Mouse (Mus musculus): ENCODE measurements at regions not wholly inside any gene's neighbourhood (a gene's known extent, or its start where the extent isn't known, plus 50 kb on each side); places are given as distances from the start of the nearest gene placed in this dataset.

DNA sequence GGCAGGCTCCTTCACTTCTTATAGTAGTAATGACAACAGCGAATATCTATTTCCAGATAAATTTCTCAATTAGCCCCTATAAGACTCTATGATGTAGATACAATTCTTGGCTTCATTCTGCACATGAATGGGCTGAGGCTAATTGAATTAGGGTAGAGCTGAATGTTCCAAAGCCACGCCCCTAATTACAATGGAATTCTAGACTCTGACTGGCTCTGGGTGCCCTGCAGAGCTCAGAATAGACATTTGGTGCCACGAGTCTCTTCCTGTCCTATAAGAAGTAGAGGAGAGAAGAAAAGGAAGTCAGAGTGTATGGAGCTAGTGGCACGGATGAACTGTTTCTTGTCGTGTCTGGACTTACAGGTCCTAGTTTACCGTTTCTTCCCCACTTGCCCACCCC, 449.8 kb downstream of the 1810013L24Rik start:
- WGBS, result 74% methylated on average over 6 of the region's 6 CpGs
- no peaks in the 10 kb centered on the region for H3K4me1 ChIP-seq (ENCODE audit: control insufficient read depth, insufficient read depth, low read length)
- no peak overlapping the region for H3K27ac ChIP-seq (ENCODE audit: insufficient read depth, low read depth, low read length)
- TF ChIP-seq CTCF (conservative IDR thresholded peaks at IDR 0.05; ENCODE audit: insufficient read depth, insufficient read length, low read depth, low read length), result no peak
- no peak for TF ChIP-seq POLR2A (IDR thresholded peaks at IDR 0.05; ENCODE audit: low read depth, low read length)
- no peaks in the 10 kb centered on the region for H3K27me3 ChIP-seq (replicated peaks; ENCODE audit: control insufficient read depth, insufficient read depth, low read length)
- H3K36me3 ChIP-seq (ENCODE audit: control insufficient read depth, insufficient read depth, low read length), result no peaks in the 10 kb centered on the region
- no peak overlapping the region for H3K4me3 ChIP-seq (ENCODE audit: insufficient read depth, low read depth, low read length)
- DNase-seq, result no peak

DNA sequence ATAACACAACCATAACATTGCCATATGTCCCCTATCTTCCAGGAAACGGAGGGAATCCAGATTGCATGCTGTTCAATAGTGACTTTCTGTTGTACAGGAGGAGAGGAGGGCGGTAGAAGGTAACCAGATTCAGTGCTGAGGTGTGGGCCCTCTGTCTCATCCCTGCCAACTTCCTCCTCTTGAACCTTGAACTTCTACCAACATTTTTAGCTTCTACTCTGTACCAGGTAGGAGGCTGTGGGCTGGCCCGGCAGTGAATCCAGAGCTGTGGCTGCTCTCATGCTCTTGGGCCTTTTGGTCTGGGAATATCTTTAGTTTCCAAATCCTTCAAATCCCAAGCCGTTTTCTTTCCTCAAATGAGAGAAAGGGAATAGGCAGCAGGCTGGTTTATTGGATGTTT, 450.5 kb downstream of the 1810013L24Rik start:
- H3K4me3 ChIP-seq (ENCODE audit: insufficient read depth, low read depth, low read length), result no peak overlapping the region
- WGBS, result 74% methylated on average over 4 of the region's 4 CpGs
- DNase-seq, result no peak
- no peaks in the 10 kb centered on the region for H3K36me3 ChIP-seq (ENCODE audit: control insufficient read depth, insufficient read depth, low read length)
- H3K27ac ChIP-seq (ENCODE audit: insufficient read depth, low read depth, low read length), result no peak overlapping the region
- H3K4me1 ChIP-seq (ENCODE audit: control insufficient read depth, insufficient read depth, low read length), result no peaks in the 10 kb centered on the region
- no peak for TF ChIP-seq CTCF (conservative IDR thresholded peaks at IDR 0.05; ENCODE audit: insufficient read depth, insufficient read length, low read depth, low read length)
- no peak for TF ChIP-seq POLR2A (IDR thresholded peaks at IDR 0.05; ENCODE audit: low read depth, low read length)
- H3K27me3 ChIP-seq (replicated peaks; ENCODE audit: control insufficient read depth, insufficient read depth, low read length), result no peaks in the 10 kb centered on the region

DNA sequence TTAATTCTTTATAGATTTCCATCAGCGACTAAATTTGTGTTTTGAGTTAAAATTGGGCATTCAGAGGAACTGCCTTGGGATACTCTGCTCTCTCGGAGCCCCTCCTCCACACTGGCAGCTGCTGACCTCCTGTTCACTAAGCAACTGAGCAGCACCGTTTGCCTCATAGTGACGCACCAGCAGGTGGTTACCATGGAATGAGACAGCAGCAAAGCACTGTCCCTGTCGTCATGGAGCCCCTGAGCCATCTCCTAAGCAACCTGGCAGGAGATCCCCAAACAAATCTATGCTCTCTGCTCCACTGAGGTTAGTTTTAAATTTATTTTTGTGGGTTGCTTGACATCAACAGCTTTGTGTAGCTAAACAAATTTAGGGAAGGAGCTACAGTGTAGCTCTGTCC, 451.0 kb downstream of the 1810013L24Rik start:
- no peak for DNase-seq
- Histone ChIP-seq H3K4me1 (ENCODE audit: control insufficient read depth, insufficient read depth, low read length) (no peaks in the 10 kb centered on the region), H3K36me3 (ENCODE audit: control insufficient read depth, insufficient read depth, low read length) (no peaks in the 10 kb centered on the region), H3K4me3 (ENCODE audit: insufficient read depth, low read depth, low read length) (no peak overlapping the region), H3K27me3 (replicated peaks; ENCODE audit: control insufficient read depth, insufficient read depth, low read length) (no peaks in the 10 kb centered on the region), H3K27ac (ENCODE audit: insufficient read depth, low read depth, low read length) (no peak overlapping the region)
- WGBS, result 13% methylated on average over 5 of the region's 5 CpGs
- TF ChIP-seq POLR2A (IDR thresholded peaks at IDR 0.05; ENCODE audit: low read depth, low read length) (no peak), CTCF (conservative IDR thresholded peaks at IDR 0.05; ENCODE audit: insufficient read depth, insufficient read length, low read depth, low read length) (no peak)

DNA sequence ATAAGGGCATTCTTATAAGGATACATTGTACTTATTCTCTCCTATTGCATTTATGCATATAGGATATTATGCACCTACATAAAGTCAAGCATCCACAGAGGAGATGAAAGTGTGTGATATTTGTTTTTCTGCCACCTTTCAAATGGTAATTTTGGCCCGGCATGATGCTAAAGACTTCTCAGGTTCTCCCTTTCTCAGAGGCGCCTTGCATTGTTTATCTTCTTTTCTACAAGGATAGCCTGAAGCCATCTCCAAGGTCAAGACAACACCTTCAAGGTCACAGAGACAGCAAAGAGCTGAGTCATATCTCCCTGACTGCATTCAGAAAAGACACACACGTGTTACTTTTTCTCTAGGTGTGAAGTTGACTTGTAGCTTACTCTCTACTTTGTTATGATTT, 454.5 kb downstream of the 1810013L24Rik start:
- no peak overlapping the region for H3K4me3 ChIP-seq (ENCODE audit: insufficient read depth, low read depth, low read length)
- no peak for TF ChIP-seq POLR2A (IDR thresholded peaks at IDR 0.05; ENCODE audit: low read depth, low read length)
- TF ChIP-seq CTCF (conservative IDR thresholded peaks at IDR 0.05; ENCODE audit: insufficient read depth, insufficient read length, low read depth, low read length), result no peak
- no peak overlapping the region for H3K27ac ChIP-seq (ENCODE audit: insufficient read depth, low read depth, low read length)
- DNase-seq, result no peak
- no peaks in the 10 kb centered on the region for H3K27me3 ChIP-seq (replicated peaks; ENCODE audit: control insufficient read depth, insufficient read depth, low read length)
- no peaks in the 10 kb centered on the region for H3K4me1 ChIP-seq (ENCODE audit: control insufficient read depth, insufficient read depth, low read length)
- no peaks in the 10 kb centered on the region for H3K36me3 ChIP-seq (ENCODE audit: control insufficient read depth, insufficient read depth, low read length)
- 51% methylated on average over 3 of the region's 3 CpGs for WGBS

DNA sequence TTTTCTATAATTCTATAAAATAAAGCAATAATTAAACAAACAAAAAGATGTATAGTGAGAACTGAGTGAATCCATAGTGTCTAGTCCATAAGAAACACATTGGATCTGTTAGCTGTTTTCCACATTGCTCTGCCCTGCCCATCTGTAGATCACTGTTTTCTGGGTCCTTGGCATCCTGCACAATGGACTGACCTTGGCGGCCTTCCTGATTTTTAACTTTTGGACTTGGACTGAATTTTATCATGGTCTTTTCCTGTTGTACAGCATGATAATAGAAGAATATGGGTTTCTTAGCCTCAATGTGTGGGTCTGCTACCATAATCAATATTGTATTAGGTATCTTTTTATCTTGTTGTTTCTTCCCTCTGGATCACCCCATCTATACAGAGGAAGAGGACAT, 456.0 kb downstream of the 1810013L24Rik start:
- no peak for TF ChIP-seq POLR2A (IDR thresholded peaks at IDR 0.05; ENCODE audit: low read depth, low read length)
- TF ChIP-seq CTCF (conservative IDR thresholded peaks at IDR 0.05; ENCODE audit: insufficient read depth, insufficient read length, low read depth, low read length), result no peak
- no peak overlapping the region for H3K27ac ChIP-seq (ENCODE audit: insufficient read depth, low read depth, low read length)
- H3K36me3 ChIP-seq (ENCODE audit: control insufficient read depth, insufficient read depth, low read length), result no peaks in the 10 kb centered on the region
- DNase-seq, result no peak
- 97% methylated on average over 1 of the region's 1 CpGs for WGBS
- no peak overlapping the region for H3K4me3 ChIP-seq (ENCODE audit: insufficient read depth, low read depth, low read length)
- H3K4me1 ChIP-seq (ENCODE audit: control insufficient read depth, insufficient read depth, low read length), result no peaks in the 10 kb centered on the region
- H3K27me3 ChIP-seq (replicated peaks; ENCODE audit: control insufficient read depth, insufficient read depth, low read length), result no peaks in the 10 kb centered on the region

DNA sequence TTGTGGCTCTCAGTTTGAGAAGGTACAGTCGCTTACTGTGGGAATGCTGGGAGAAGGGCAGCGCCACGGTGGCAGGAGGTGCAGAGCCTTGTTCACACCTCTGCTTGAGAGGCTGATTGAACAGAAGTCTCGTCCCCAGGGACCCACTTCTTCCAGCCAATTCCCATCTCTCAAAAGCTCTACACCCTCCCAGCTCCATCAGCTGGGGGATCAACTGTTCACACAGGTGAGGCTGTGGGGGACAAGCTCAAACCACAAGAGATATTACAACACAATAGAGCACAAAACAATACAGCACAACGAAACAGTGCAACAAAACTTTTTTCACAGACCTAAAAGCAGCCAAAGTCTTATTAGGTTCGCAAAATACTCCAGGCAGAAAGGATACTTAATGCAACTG, 457.7 kb downstream of the 1810013L24Rik start:
- 85% methylated on average over 6 of the region's 6 CpGs for WGBS
- H3K27ac ChIP-seq (ENCODE audit: insufficient read depth, low read depth, low read length), result no peak overlapping the region
- TF ChIP-seq CTCF (conservative IDR thresholded peaks at IDR 0.05; ENCODE audit: insufficient read depth, insufficient read length, low read depth, low read length), result no peak
- no peak for TF ChIP-seq POLR2A (IDR thresholded peaks at IDR 0.05; ENCODE audit: low read depth, low read length)
- DNase-seq, result no peak
- H3K4me3 ChIP-seq (ENCODE audit: insufficient read depth, low read depth, low read length), result no peak overlapping the region
- H3K4me1 ChIP-seq (ENCODE audit: control insufficient read depth, insufficient read depth, low read length), result no peaks in the 10 kb centered on the region
- H3K36me3 ChIP-seq (ENCODE audit: control insufficient read depth, insufficient read depth, low read length), result no peaks in the 10 kb centered on the region
- H3K27me3 ChIP-seq (replicated peaks; ENCODE audit: control insufficient read depth, insufficient read depth, low read length), result no peaks in the 10 kb centered on the region

DNA sequence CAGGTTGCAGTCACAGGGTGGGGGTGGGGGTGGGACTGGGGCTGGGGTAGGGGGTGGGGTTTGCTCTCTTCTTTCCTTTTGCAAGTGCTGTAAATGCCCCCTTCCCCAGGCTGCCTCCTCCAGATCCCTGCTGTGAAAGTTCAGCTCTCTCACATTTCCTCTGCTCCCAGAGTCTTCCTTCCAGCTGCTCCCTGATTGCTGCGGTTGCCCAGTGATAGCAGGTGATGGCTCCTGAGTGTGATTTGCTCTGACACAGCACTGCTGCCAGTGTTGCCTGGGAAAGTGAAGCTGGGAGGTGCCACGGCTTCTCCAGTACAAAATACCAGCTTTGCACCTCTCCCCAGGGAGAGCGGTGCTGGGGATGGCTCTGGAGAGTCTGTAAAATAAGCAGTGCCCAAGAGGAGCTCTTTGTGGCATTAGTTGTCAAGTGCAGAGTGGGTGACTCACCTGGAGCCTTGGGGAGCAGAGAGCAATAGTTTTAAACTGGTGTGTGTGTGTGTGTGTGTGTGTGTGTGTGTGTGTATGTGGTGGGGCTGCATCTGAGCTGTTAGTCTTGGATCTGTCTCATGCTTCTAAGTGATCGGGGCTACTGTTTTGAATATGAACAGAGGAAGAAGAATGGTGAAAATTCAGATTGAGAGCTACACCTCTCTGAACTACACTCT, 461.6 kb downstream of the 1810013L24Rik start:
- H3K27ac ChIP-seq (ENCODE audit: insufficient read depth, low read depth, low read length), result no peak overlapping the region
- no peaks in the 10 kb centered on the region for H3K36me3 ChIP-seq (ENCODE audit: control insufficient read depth, insufficient read depth, low read length)
- H3K4me1 ChIP-seq (ENCODE audit: control insufficient read depth, insufficient read depth, low read length), result no peaks in the 10 kb centered on the region
- no peak overlapping the region for H3K4me3 ChIP-seq (ENCODE audit: insufficient read depth, low read depth, low read length)
- no peaks in the 10 kb centered on the region for H3K27me3 ChIP-seq (replicated peaks; ENCODE audit: control insufficient read depth, insufficient read depth, low read length)
- TF ChIP-seq CTCF (conservative IDR thresholded peaks at IDR 0.05; ENCODE audit: insufficient read depth, insufficient read length, low read depth, low read length), result no peak
- no peak for DNase-seq
- 54% methylated on average over 4 of the region's 4 CpGs for WGBS

Measured in kidney, adult 2 months (tissue).